Mouse (Mus musculus) ES-E14 (cell line): Measurements from ENCODE around the gene Mbd5. TPM values are rescaled to one million over a fixed set of nuclear protein-coding genes. Genes with fewer than 3 reads are reported as not detected.
A peak's percentile ranks its signal among the peaks of the same experiment; 100 is the strongest.

Experiments used
- DNase-seq: peaks from one replicate; pipeline ENCODE4 v3.0.0-alpha.2; 2013; ENCODE audit warnings: low read depth, low spot score
- H3K27ac ChIP-seq: 2 replicates; pipeline ENCODE4 v1.5.1; 2012; ENCODE audit warnings: low read depth, mild to moderate bottlenecking, low read length, moderate library complexity, mixed read lengths; ENCODE audit not compliant: poor library complexity, insufficient read depth, severe bottlenecking
- H3K36me3 ChIP-seq: 2 replicates; pipeline ENCODE4 v1.6.1; 2012; ENCODE audit warnings: mild to moderate bottlenecking, low read length, moderate library complexity, mixed read lengths; ENCODE audit not compliant: control insufficient read depth, poor library complexity, insufficient read depth, severe bottlenecking
- H3K4me1 ChIP-seq, 2 experiments: fragments of 150-350 bp in 1 of 2; sonication (generic) in 1 of 2; 2 replicates each; pipeline ENCODE4 v1.6.1; 2012; ENCODE audit warnings: low read length in 2 of 2, mild to moderate bottlenecking in 1 of 2, mixed read lengths in 1 of 2; ENCODE audit not compliant: control insufficient read depth in 2 of 2, insufficient read depth in 2 of 2, poor library complexity in 1 of 2
- H3K4me3 ChIP-seq, 2 experiments: fragments of 150-350 bp in 1 of 2; sonication (generic) in 1 of 2; 2 replicates each; pipeline ENCODE4 v1.5.1; 2012; ENCODE audit warnings: low read length in 2 of 2, low read depth in 1 of 2, mild to moderate bottlenecking in 1 of 2, mixed read lengths in 1 of 2; ENCODE audit not compliant: insufficient read depth in 1 of 2, poor library complexity in 1 of 2, severe bottlenecking in 1 of 2
- H3K9ac ChIP-seq: 2 replicates; pipeline ENCODE4 v1.6.1; 2012; ENCODE audit warnings: low read depth, mild to moderate bottlenecking, low read length, mixed read lengths; ENCODE audit not compliant: poor library complexity, insufficient read depth, severe bottlenecking
- H3K9me3 ChIP-seq: fragments of 150-350 bp; sonication (generic); 2 replicates; pipeline ENCODE4 v1.6.1; 2012; ENCODE audit warnings: low read depth, mild to moderate bottlenecking, low read length; ENCODE audit not compliant: control insufficient read depth, insufficient read depth
- CHD2 ChIP-seq: IDR thresholded peaks from 2 replicates; pipeline ENCODE4 v1.6.1; 2014; ENCODE audit warnings: mild to moderate bottlenecking, low read depth, low read length, inconsistent platforms
- HCFC1 ChIP-seq: IDR thresholded peaks from 2 replicates; pipeline ENCODE4 v1.6.1; 2012; ENCODE audit warnings: low read length, inconsistent platforms, borderline replicate concordance; ENCODE audit not compliant: insufficient read depth
- MAFK ChIP-seq: IDR thresholded peaks from 2 replicates; pipeline ENCODE4 v1.6.1; 2014; ENCODE audit warnings: mild to moderate bottlenecking, low read depth, low read length, inconsistent platforms; ENCODE audit not compliant: insufficient read depth
- ZC3H11A ChIP-seq: IDR thresholded peaks from 2 replicates; pipeline ENCODE4 v1.6.1; 2012; ENCODE audit warnings: low read depth, mild to moderate bottlenecking, inconsistent platforms, low read length, borderline replicate concordance
- ZNF384 ChIP-seq: IDR thresholded peaks from 2 replicates; pipeline ENCODE4 v1.6.1; 2012; ENCODE audit warnings: low read depth, low read length, inconsistent platforms
- in situ Hi-C, 2 experiments: fragments of 600-800 bp; cut with MboI; formaldehyde crosslinking; loops; one replicate each; pipeline ENCODE4 v1.15.1; 2025; ENCODE audit warnings: low sequenced_read_pairs in 2 of 2, inconsistent platforms in 1 of 2; ENCODE audit not compliant: unreplicated experiment in 2 of 2
- total RNA-seq: library from RNA; depleted of rRNA; stranded (reverse); fragments of 300-350 nt; gene quantifications from 2 replicates; pipeline ENCODE4 v1.2.3, GENCODE M21; 2012; rRNA removed

Gene Mbd5
- 12.0 and 12.3 TPM in 2 replicates for total RNA-seq

DNA sequence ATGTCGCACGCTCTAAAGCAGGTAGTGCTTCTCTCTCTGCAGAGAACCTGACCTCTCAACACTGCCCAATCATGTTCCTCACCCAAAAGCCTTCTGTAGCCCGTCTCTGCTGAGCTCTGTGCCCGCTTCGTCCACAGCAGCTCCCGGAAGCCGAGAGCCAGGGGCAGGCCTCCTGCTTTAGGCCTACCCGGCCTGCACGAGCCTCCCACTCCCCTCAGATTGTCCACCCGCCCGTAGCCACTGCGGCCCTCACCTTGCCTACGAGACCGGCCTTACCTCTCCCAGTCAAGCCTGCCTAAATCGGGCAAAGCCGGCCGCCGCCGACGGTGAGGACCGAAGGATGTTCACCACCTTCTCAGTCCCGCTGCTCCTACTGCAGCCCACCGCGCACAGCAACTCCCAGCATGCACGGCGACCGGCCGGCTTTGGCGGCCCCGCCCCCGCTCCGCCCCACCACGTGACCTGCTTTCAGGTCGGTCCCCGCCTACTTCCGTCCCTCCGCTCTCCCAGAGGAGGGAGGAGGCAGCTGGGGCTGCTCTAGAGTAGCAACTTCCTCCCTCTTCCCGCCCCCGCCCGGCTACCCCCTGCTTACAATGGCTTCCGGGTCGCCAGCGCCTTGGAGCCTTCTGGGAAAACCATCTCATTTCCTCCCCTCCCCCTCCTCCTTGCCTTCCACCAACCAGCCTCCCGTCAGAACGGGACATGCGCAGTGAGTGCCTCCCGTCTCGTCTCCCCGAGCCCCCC, at the start of gene Mbd5:
TSS of gene Mbd5 (plus strand) at position 668 of the 744 bp plus-strand sequence.
- Histone ChIP-seq H3K9ac (peak within 1 kb of the TSS; percentile 97), H3K4me1 (peaks cover 0 to 3% of the 10 kb centered on the region in 2 experiments; a peak in 1 of 4 replicates), H3K36me3 (no peaks in the 10 kb centered on the region), H3K9me3 (no peaks in the 10 kb centered on the region), H3K27ac (peak within 1 kb of the TSS; percentile 70), H3K4me3 (peak within 1 kb of the TSS; percentile 96 to 98)
- TF ChIP-seq HCFC1: peak; percentile 69; the same call in 1 of the 2 replicates
- TF ChIP-seq ZNF384: no peak
- no peak for TF ChIP-seq MAFK
- no peak for TF ChIP-seq ZC3H11A
- TF ChIP-seq CHD2: peak; percentile 55; the same call in 1 of the 2 replicates
- DNase-seq: peak; percentile 98
- in situ Hi-C loops: no loop called here

DNA sequence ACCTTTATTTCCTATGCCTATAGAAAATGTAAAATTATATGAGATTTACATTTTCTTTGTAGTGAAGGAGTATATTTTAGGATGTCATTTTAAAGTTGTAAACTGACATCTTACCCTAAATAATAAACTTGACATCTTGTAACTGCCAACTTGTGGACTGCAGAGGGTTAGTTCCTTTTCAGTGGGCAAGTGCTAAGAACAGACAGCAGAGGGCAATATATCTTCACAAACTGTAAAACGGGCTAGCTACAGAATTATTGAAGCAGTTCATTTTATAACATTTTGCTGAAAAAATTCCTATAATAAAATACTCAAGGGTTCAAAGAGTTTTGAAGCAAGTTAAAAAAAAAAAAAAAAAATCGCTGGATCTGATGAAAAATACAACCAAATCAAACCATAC, 40.4 kb upstream of the Mbd5 start:
- no peak for DNase-seq
- in situ Hi-C loops: loop anchor here in 1 of 2 experiments (25.0 kb wide), 2 partner anchors 403 to 828 kb away; no protein-coding TSS in a partner anchor

DNA sequence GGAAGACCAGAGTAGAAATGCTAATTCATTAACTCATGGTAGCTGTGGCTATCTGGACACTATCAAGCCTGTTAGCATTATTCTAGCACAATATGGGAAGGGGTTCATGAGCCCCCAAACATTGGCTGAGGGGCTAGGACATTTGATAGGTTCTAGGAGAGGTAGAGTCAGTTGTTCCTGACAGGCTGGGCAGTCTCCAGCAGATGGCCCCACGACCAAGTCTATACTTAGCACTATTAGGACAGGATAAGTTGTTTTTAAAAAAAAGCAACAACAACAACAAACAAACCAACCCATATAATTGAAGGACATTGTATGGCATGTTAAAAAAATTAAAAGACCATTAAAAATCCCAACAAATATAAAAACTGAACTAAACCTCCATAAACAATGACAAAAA, 35.1 kb upstream of the Mbd5 start:
- H3K4me1 ChIP-seq: no peaks in the 10 kb centered on the region
- no peak overlapping the region for H3K27ac ChIP-seq
- in situ Hi-C loops: loop anchor here in 1 of 2 experiments (25.0 kb wide), 2 partner anchors 398 to 823 kb away; no protein-coding TSS in a partner anchor
- peaks cover 5% of the 10 kb centered on the region for H3K36me3 ChIP-seq
- H3K4me3 ChIP-seq: no peak overlapping the region
- H3K9ac ChIP-seq: no peak overlapping the region
- no peaks in the 10 kb centered on the region for H3K9me3 ChIP-seq
- DNase-seq: no peak
- TF ChIP-seq ZNF384: no peak
- no peak for TF ChIP-seq HCFC1
- no peak for TF ChIP-seq ZC3H11A
- no peak for TF ChIP-seq MAFK
- TF ChIP-seq CHD2: no peak

More for the DNA sequence above, 40.4 kb upstream of the Mbd5 start:
- Histone ChIP-seq H3K36me3 (peaks cover 4% of the 10 kb centered on the region; the same call in 1 of the 2 replicates), H3K9me3 (no peaks in the 10 kb centered on the region), H3K27ac (no peak overlapping the region), H3K4me1 (no peaks in the 10 kb centered on the region), H3K4me3 (no peak overlapping the region), H3K9ac (no peak overlapping the region)
- TF ChIP-seq HCFC1: no peak
- TF ChIP-seq ZC3H11A: no peak

DNA sequence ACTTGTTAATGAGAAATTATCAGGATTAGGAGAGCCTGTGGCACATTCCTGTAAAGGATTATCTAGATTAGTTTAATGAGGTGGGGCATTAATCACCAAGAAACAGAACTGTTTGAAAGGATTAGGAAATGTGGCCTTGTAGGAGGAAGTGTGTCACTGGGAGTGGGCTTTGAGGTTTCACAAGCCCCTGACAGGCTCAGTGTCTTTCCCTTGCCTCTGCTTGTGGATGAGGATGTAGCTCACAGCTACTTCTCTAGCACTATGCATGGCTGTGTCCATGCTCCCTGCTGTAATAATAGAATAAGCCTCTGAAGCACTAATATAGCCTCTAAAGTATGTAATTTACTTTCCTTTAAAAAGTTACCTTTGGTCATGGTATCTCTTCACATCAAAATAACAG, 33.5 kb upstream of the Mbd5 start:
- H3K36me3 ChIP-seq: peaks cover 5% of the 10 kb centered on the region
- no peaks in the 10 kb centered on the region for H3K9me3 ChIP-seq
- H3K27ac ChIP-seq: no peak overlapping the region
- no peak for TF ChIP-seq CHD2
- no peak for TF ChIP-seq ZC3H11A
- no peak for TF ChIP-seq ZNF384
- TF ChIP-seq MAFK: no peak
- no peak for TF ChIP-seq HCFC1
- H3K9ac ChIP-seq: no peak overlapping the region
- in situ Hi-C loops: loop anchor here in 1 of 2 experiments (25.0 kb wide), 2 partner anchors 396 to 821 kb away; no protein-coding TSS in a partner anchor
- H3K4me1 ChIP-seq: no peaks in the 10 kb centered on the region
- no peak for DNase-seq
- H3K4me3 ChIP-seq: no peak overlapping the region
